Mouse (Mus musculus) limb, embryonic 10.5 days (tissue): ENCODE results near the gene Dnpep. TPM values are rescaled to one million over a fixed set of nuclear protein-coding genes. Genes with fewer than 3 reads are reported as not detected.

Source experiments
- DNase-seq: peaks from one replicate; pipeline ENCODE4 v3.0.0-alpha.2; 2017; ENCODE audit warnings: low spot score
- H3K27ac ChIP-seq: fragments of 300-500 bp; sonication (generic); 2 replicates; pipeline ENCODE4 v1.5.1; 2016; ENCODE audit warnings: mild to moderate bottlenecking
- H3K27me3 ChIP-seq: fragments of 300-500 bp; sonication (generic); 2 replicates; pipeline ENCODE4 v1.6.1; 2016; ENCODE audit warnings: low read depth, mild to moderate bottlenecking; ENCODE audit not compliant: poor library complexity, severe bottlenecking
- H3K36me3 ChIP-seq: fragments of 300-500 bp; sonication (generic); 2 replicates; pipeline ENCODE4 v1.6.1; 2016; ENCODE audit warnings: mild to moderate bottlenecking, moderate library complexity
- H3K4me1 ChIP-seq: fragments of 300-500 bp; sonication (generic); 2 replicates; pipeline ENCODE4 v1.6.1; 2016
- H3K4me3 ChIP-seq: fragments of 300-500 bp; sonication (generic); 2 replicates; pipeline ENCODE4 v1.5.1; 2016; ENCODE audit warnings: mild to moderate bottlenecking, moderate library complexity
- H3K9me3 ChIP-seq: fragments of 300-500 bp; sonication (generic); replicated peaks from 2 replicates; pipeline ENCODE4 v1.6.1; 2016; ENCODE audit warnings: mild to moderate bottlenecking
- WGBS: fragments of 180-500 bp; shearing (Covaris S2); methylation state at CpG from one replicate; pipeline ENCODE4 v1.1.7; 2016; 5-methylcytosine and 5-hydroxymethylcytosine counted together
- polyA plus RNA-seq: library from polyadenylated mRNA; unstranded; fragments of >200 nt; fragmentation: Nextera tagmentation; extraction: Ambion mirVana; gene quantifications from 2 replicates; pipeline ENCODE4 v1.2.1, GENCODE M21; 2016

The Dnpep gene
- polyA plus RNA-seq, 1 experiment from 2014 or later: 132 TPM

GRCm38 (mm10) chr1:75345036-75345935 lies 27.5 kb upstream of the Dnpep start:
- H3K4me1 ChIP-seq: peaks cover 55% of the 10 kb centered on the region
- H3K4me3 ChIP-seq: peak overlapping the region; percentile 34
- WGBS: 22% methylated on average over 20 of the region's 20 CpGs
- peak; percentile 48 for DNase-seq
- no peaks in the 10 kb centered on the region for H3K9me3 ChIP-seq
- H3K27me3 ChIP-seq: peaks cover 10% of the 10 kb centered on the region; the same call in 1 of the 2 replicates
- peak overlapping the region; percentile 87 for H3K27ac ChIP-seq
- no peaks in the 10 kb centered on the region for H3K36me3 ChIP-seq

DNA sequence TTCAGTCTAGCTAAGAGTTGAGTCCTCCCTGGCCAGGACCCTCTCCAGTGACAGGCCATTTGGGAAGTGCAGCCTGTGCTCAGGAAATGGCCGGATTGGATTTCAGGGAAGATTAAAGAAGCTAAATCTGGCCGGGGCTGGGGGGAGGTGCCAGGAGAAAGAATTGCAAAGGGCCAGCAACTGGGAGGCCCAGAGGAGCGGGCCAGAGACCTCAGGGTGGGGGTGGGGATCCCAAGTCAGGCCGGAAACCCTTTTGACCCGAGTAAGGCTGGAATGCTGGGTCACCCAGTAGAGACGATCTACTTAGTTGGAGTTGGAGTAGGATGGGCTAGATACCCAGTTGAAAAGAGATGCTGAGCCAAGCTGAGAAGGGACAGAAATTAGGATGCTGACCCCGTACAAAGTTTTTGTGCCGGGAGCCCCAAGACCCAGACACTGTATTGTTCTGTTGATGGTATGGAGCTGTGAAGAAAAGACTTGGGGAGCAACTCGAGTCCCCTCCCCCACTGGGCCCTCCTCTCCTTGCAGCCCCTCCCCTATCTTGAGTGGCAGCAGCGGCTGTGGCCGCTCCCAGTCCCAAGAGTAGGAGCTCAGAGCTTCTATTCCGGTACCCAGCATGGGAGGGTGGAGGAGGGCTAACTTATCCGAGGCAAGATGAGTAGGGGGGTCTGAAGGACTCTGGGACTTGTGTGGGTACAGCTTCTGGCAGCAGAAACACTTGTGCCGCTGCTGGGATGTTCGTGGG lies 26.7 kb upstream of the Dnpep start:
- Histone ChIP-seq H3K9me3 (no peaks in the 10 kb centered on the region), H3K4me1 (peaks cover 57% of the 10 kb centered on the region), H3K4me3 (peak overlapping the region; percentile 34), H3K27me3 (peaks cover 15% of the 10 kb centered on the region; the same call in 1 of the 2 replicates), H3K36me3 (no peaks in the 10 kb centered on the region), H3K27ac (peak overlapping the region; percentile 87)
- DNase-seq: peak; percentile 72
- WGBS: 2% methylated on average over 15 of the region's 15 CpGs

DNA sequence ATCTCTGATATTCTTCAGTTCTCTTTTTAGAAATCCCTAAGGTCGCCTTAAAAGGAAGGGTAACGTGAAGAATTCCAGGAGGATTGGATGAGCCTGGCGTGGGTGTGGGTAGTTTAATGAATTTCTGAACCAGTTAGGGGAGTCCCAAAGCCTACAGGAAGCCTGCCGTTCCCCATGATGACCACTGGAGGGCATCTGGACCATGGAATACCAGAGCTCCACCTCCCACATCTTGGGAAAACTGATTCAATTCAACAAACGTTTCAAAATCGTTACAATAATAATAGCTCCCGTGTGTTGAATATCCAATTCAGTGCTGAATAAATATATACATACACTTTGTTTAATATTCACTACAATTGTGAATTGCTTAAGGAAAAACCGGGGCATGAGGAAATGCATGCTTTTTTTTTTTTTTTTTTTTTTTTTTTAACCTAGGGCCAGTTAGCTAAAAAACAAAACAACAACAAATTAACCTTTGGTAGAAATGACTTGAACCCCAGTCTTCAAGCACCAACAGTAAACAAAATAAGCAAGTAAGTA lies 25.2 kb upstream of the Dnpep start:
- peak; percentile 68 for DNase-seq
- peaks cover 64% of the 10 kb centered on the region for H3K4me1 ChIP-seq
- under 1% methylated on average over 8 of the region's 8 CpGs for WGBS
- H3K36me3 ChIP-seq: no peaks in the 10 kb centered on the region
- no peak overlapping the region for H3K27ac ChIP-seq
- no peaks in the 10 kb centered on the region for H3K9me3 ChIP-seq
- peaks cover 21% of the 10 kb centered on the region for H3K27me3 ChIP-seq
- H3K4me3 ChIP-seq: no peak overlapping the region

- Histone ChIP-seq H3K4me3 (no peak overlapping the region), H3K4me1 (peaks cover 73% of the 10 kb centered on the region), H3K27me3 (peaks cover 21% of the 10 kb centered on the region), H3K27ac (no peak overlapping the region), H3K9me3 (no peaks in the 10 kb centered on the region), H3K36me3 (no peaks in the 10 kb centered on the region)
- no peak for DNase-seq
- 61% methylated on average over 2 of the region's 2 CpGs for WGBS
Observed at GRCm38 (mm10) chr1:75340519-75340918, 22.7 kb upstream of the Dnpep start.

DNA sequence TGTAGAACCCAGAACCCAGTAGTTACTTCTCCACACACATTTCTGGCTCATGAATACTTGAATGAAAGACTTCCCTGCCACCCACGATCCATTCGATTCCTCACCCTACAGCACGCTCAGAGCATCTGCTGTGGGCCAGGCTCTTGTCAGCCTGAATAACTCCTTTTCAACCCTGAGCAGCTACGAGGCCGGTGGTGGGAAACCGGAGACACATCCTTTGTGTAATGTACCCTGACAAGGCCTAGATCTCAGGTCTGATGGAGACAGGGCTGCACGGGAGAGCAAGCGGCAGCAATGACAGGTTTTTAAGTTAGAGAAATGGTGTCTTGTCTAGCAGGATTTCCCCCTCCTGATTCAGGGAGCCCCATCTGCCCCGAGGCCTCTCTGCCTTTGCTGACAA lies 21.5 kb upstream of the Dnpep start:
- Histone ChIP-seq H3K4me3 (no peak overlapping the region), H3K36me3 (no peaks in the 10 kb centered on the region), H3K9me3 (no peaks in the 10 kb centered on the region), H3K27ac (peak overlapping the region; percentile 76), H3K4me1 (peaks cover 61% of the 10 kb centered on the region), H3K27me3 (peaks cover 26% of the 10 kb centered on the region)
- DNase-seq: no peak
- 38% methylated on average over 9 of the region's 9 CpGs for WGBS

DNA sequence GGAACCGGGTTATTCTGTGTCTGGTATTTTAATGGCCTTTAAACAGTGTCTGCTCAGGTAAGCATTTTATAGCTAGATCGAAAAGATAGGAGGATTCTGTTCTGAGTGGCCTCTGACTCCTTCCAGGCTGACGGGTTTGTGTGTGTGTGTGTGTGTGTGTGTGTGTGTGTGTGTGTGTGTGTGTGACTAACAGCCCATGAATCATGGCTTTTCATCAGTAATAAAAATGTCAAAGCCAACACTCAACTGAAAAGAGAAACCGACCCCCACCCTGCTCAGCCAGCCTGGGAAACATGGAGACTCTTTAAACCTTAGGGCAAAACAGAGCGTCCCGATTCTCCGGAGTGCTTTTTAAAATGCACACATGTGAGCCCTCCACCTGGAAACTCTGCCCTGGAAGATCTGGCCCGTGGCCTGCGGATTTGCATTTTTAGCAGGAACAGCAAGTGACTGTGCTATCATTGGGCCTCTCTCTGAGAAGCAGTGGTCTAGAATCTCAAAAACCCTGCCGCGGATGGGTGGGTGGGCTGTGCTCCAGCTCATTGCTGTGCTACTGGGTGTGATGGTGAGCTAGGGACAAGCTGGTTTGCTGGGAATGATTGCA lies 20.4 kb upstream of the Dnpep start:
- peaks cover 49% of the 10 kb centered on the region for H3K4me1 ChIP-seq
- H3K27me3 ChIP-seq: peaks cover 26% of the 10 kb centered on the region
- H3K4me3 ChIP-seq: peak overlapping the region; percentile 29
- no peaks in the 10 kb centered on the region for H3K9me3 ChIP-seq
- peak overlapping the region; percentile 76 for H3K27ac ChIP-seq
- WGBS: 13% methylated on average over 11 of the region's 11 CpGs
- no peaks in the 10 kb centered on the region for H3K36me3 ChIP-seq
- DNase-seq: peak; percentile 80

GRCm38 (mm10) chr1:75337097-75337496 lies 19.3 kb upstream of the Dnpep start:
- no peak for DNase-seq
- Histone ChIP-seq H3K4me3 (no peak overlapping the region), H3K27ac (no peak overlapping the region), H3K36me3 (no peaks in the 10 kb centered on the region), H3K4me1 (peaks cover 42% of the 10 kb centered on the region), H3K9me3 (no peaks in the 10 kb centered on the region), H3K27me3 (peaks cover 26% of the 10 kb centered on the region)
- WGBS: 65% methylated on average over 9 of the region's 9 CpGs

GRCm38 (mm10) chr1:75336461-75336860 lies 18.7 kb upstream of the Dnpep start:
- no peaks in the 10 kb centered on the region for H3K36me3 ChIP-seq
- peaks cover 26% of the 10 kb centered on the region for H3K27me3 ChIP-seq
- 39% methylated on average over 3 of the region's 3 CpGs for WGBS
- no peak for DNase-seq
- peaks cover 41% of the 10 kb centered on the region for H3K4me1 ChIP-seq
- no peaks in the 10 kb centered on the region for H3K9me3 ChIP-seq
- H3K27ac ChIP-seq: no peak overlapping the region
- no peak overlapping the region for H3K4me3 ChIP-seq

GRCm38 (mm10) chr1:75331271-75331670 lies 13.5 kb upstream of the Dnpep start:
- H3K27ac ChIP-seq: no peak overlapping the region
- no peak overlapping the region for H3K4me3 ChIP-seq
- no peaks in the 10 kb centered on the region; the same call in 1 of the 2 replicates for H3K4me1 ChIP-seq
- no peaks in the 10 kb centered on the region for H3K9me3 ChIP-seq
- DNase-seq: no peak
- no peaks in the 10 kb centered on the region for H3K36me3 ChIP-seq
- 92% methylated on average over 1 of the region's 1 CpGs for WGBS
- H3K27me3 ChIP-seq: 0 out of 2 replicates have a peak, but pooled peaks cover 5% of the 10 kb centered on the region

GRCm38 (mm10) chr1:75327461-75327860 lies 9.7 kb upstream of the Dnpep start:
- Histone ChIP-seq H3K9me3 (no peaks in the 10 kb centered on the region), H3K4me1 (no peaks in the 10 kb centered on the region), H3K36me3 (no peaks in the 10 kb centered on the region), H3K27ac (no peak overlapping the region), H3K27me3 (no peaks in the 10 kb centered on the region), H3K4me3 (no peak overlapping the region)
- no peak for DNase-seq

DNA sequence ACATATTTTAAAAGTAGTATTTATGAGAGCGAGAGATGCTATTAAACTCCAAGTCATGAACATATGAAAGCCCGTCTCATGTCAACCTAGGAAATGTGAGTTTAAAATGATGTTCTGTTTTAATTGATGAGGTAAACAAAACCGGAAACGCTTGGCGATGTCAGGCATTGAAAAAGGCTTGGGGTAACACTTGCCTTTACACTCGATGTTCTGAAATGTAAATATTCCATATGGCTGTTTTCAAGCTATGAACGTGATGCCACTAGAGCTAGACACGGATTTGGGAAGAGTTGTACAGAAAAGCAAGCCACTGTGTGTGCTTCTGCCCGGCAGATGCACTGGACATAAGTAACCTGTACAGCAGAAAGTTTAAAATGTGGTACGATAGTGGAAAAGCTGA lies 1.4 kb upstream of the Dnpep start:
- no peak overlapping the region for H3K4me3 ChIP-seq
- DNase-seq: no peak
- H3K4me1 ChIP-seq: peaks cover 24% of the 10 kb centered on the region
- H3K9me3 ChIP-seq: no peaks in the 10 kb centered on the region
- H3K36me3 ChIP-seq: peaks cover 17% of the 10 kb centered on the region
- 92% methylated on average over 10 of the region's 10 CpGs for WGBS
- H3K27ac ChIP-seq: no peak overlapping the region
- no peaks in the 10 kb centered on the region for H3K27me3 ChIP-seq

- no peak for DNase-seq
- H3K27me3 ChIP-seq: no peaks in the 10 kb centered on the region
- no peak overlapping the region for H3K27ac ChIP-seq
- peaks cover 22% of the 10 kb centered on the region for H3K36me3 ChIP-seq
- H3K4me3 ChIP-seq: no peak overlapping the region
- WGBS: 91% methylated on average over 4 of the region's 4 CpGs
- H3K9me3 ChIP-seq: no peaks in the 10 kb centered on the region
- H3K4me1 ChIP-seq: peaks cover 24% of the 10 kb centered on the region
Observed at GRCm38 (mm10) chr1:75318736-75319135, 946 bp upstream of the Dnpep start.
